Mouse (Mus musculus): ENCODE measurements around the gene Gm20721. TPM values are rescaled to one million over a fixed set of nuclear protein-coding genes. Genes with fewer than 3 reads are reported as not detected.

The Gm20721 gene
- total RNA-seq (2014; fragmentation: Nextera tagmentation) (not detected in 2 replicates), total RNA-seq (2017) (8.6 and 9.0 TPM in 2 replicates), polyA plus RNA-seq (2012) (0.99 and 1.3 TPM in 2 replicates)

DNA sequence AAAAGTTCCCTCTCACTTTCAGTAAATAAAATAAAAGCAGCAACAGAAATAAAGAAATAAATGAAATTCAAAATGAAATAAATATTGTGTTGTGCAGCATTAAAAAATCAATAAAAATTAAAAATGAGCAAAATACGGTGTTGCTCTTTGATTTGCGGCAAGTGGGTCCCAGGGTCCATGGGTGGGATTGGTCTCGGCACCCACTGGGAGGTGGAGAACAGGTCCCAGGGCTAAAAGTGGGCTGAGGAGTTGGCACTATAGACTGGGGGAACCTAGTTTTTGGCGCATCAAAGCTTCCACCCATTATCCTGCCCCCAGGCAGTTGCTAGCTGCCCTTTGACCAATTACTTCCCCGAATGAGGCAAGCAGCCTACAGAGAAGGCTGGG lies at the start of gene Gm20721:
Gene Gm20721, minus strand, starts transcription at position 101 of the 387 bp plus-strand sequence.
- ATAC-seq (ENCODE audit: extremely low read depth, insufficient number of reproducible peaks, low FRiP score, poor library complexity, severe bottlenecking): no peak
- Histone ChIP-seq H3K27me3 (ENCODE audit: insufficient read depth, low read length) (0 out of 2 replicates have a peak, but pooled peaks cover 4% of the 10 kb centered on the region), H3K9me3 (replicated peaks) (no peaks in the 10 kb centered on the region), H3K4me1 (ENCODE audit: insufficient read depth, low read depth, low read length) (peaks cover 31% of the 10 kb centered on the region), H3K36me3 (replicated peaks) (peaks cover 58% of the 10 kb centered on the region), H3K4me3 (ENCODE audit: low read depth, low read length) (no peak within 1 kb of the TSS)
- TF ChIP-seq POLR2AphosphoS5 (IDR thresholded peaks at IDR 0.05; ENCODE audit: insufficient replicate concordance, low read depth, low read length): no peak
- no peak for TF ChIP-seq CTCF (IDR thresholded peaks at IDR 0.05; ENCODE audit: low read depth, low read length)
- no peak for TF ChIP-seq TAL1 (conservative IDR thresholded peaks at IDR 0.05; ENCODE audit: low read depth, low read length)
- no peak for TF ChIP-seq GATA1 (IDR thresholded peaks at IDR 0.05; ENCODE audit: borderline replicate concordance, low read length)
- TF ChIP-seq GATA2 (IDR thresholded peaks at IDR 0.05; ENCODE audit: borderline replicate concordance, low read depth, low read length): no peak
- DNase-seq (ENCODE audit: low spot score): no peak

DNA sequence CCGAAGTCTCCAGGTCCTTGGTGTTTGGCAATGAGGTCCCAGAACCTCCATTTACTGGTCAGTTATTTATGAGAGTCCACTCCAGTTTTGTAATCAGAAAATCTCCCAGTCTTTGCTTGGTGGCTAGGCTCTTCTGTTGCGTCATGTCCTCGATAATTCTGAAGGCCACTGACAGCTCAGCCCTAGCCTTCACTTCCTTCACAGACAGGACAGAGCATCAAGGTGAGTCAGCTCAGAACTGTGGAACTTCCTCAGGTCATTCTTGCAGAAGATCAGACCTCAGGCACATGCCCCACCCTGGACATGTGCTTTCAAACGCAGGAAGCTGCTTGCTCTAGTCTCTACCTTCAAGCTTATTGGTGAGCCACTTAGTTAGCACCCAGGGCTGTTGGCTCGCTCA lies 46.9 kb upstream of the Gm20721 start:
- DNase-seq (ENCODE audit: low spot score) (no peak), ATAC-seq (ENCODE audit: extremely low read depth, insufficient number of reproducible peaks, low FRiP score, poor library complexity, severe bottlenecking) (no peak)

DNA sequence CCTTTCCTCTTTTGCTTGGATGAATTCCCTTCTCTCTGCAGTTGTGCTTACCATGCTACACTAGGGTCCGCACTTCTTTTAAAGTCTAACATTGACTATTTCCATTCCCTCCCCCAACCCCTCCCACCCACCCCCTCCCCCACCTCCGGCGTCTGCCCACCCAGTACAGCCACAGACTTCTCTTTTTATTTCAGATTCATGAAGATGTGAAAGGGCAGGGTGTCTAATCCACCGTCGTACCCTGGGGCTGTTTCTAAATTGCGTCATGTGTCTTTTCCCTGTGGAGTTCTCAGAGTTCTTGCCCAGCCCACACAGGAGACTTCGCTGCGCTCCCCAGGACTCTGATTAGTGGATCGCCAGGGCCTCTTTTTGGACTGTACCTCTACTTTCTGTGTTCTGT lies 46.0 kb upstream of the Gm20721 start:
- peaks cover 8% of the 10 kb centered on the region; the same call in 1 of the 2 replicates for H3K27me3 ChIP-seq (ENCODE audit: insufficient read depth, low read length)
- H3K9me3 ChIP-seq (replicated peaks): no peaks in the 10 kb centered on the region
- ATAC-seq (ENCODE audit: extremely low read depth, insufficient number of reproducible peaks, low FRiP score, poor library complexity, severe bottlenecking): no peak
- H3K36me3 ChIP-seq (replicated peaks): no peaks in the 10 kb centered on the region
- no peak overlapping the region for H3K4me3 ChIP-seq (ENCODE audit: low read depth, low read length)
- no peak for TF ChIP-seq POLR2AphosphoS5 (IDR thresholded peaks at IDR 0.05; ENCODE audit: insufficient replicate concordance, low read depth, low read length)
- no peak for TF ChIP-seq TAL1 (conservative IDR thresholded peaks at IDR 0.05; ENCODE audit: low read depth, low read length)
- TF ChIP-seq GATA1 (IDR thresholded peaks at IDR 0.05; ENCODE audit: borderline replicate concordance, low read length): no peak
- TF ChIP-seq CTCF (IDR thresholded peaks at IDR 0.05; ENCODE audit: low read depth, low read length): no peak
- TF ChIP-seq GATA2 (IDR thresholded peaks at IDR 0.05; ENCODE audit: borderline replicate concordance, low read depth, low read length): no peak
- no peak for DNase-seq (ENCODE audit: low spot score)
- no peaks in the 10 kb centered on the region for H3K4me1 ChIP-seq (ENCODE audit: insufficient read depth, low read depth, low read length)

More for the DNA sequence above, 46.9 kb upstream of the Gm20721 start:
- Histone ChIP-seq H3K27me3 (ENCODE audit: insufficient read depth, low read length) (peaks cover 8% of the 10 kb centered on the region; the same call in 1 of the 2 replicates), H3K36me3 (replicated peaks) (no peaks in the 10 kb centered on the region), H3K9me3 (replicated peaks) (no peaks in the 10 kb centered on the region), H3K4me3 (ENCODE audit: low read depth, low read length) (no peak overlapping the region), H3K4me1 (ENCODE audit: insufficient read depth, low read depth, low read length) (no peaks in the 10 kb centered on the region)
- no peak for TF ChIP-seq GATA2 (IDR thresholded peaks at IDR 0.05; ENCODE audit: borderline replicate concordance, low read depth, low read length)
- no peak for TF ChIP-seq POLR2AphosphoS5 (IDR thresholded peaks at IDR 0.05; ENCODE audit: insufficient replicate concordance, low read depth, low read length)
- no peak for TF ChIP-seq GATA1 (IDR thresholded peaks at IDR 0.05; ENCODE audit: borderline replicate concordance, low read length)
- no peak for TF ChIP-seq TAL1 (conservative IDR thresholded peaks at IDR 0.05; ENCODE audit: low read depth, low read length)
- TF ChIP-seq CTCF (IDR thresholded peaks at IDR 0.05; ENCODE audit: low read depth, low read length): no peak

GRCm38 (mm10) chr2:174391936-174392335 lies 45.4 kb upstream of the Gm20721 start:
- DNase-seq (ENCODE audit: low spot score): no peak
- ATAC-seq (ENCODE audit: extremely low read depth, insufficient number of reproducible peaks, low FRiP score, poor library complexity, severe bottlenecking): no peak
- TF ChIP-seq TAL1 (conservative IDR thresholded peaks at IDR 0.05; ENCODE audit: low read depth, low read length): no peak
- TF ChIP-seq GATA1 (IDR thresholded peaks at IDR 0.05; ENCODE audit: borderline replicate concordance, low read length): no peak
- Histone ChIP-seq H3K36me3 (replicated peaks) (no peaks in the 10 kb centered on the region), H3K27me3 (ENCODE audit: insufficient read depth, low read length) (peaks cover 11% of the 10 kb centered on the region), H3K9me3 (replicated peaks) (no peaks in the 10 kb centered on the region), H3K4me1 (ENCODE audit: insufficient read depth, low read depth, low read length) (no peaks in the 10 kb centered on the region), H3K4me3 (ENCODE audit: low read depth, low read length) (no peak overlapping the region)

DNA sequence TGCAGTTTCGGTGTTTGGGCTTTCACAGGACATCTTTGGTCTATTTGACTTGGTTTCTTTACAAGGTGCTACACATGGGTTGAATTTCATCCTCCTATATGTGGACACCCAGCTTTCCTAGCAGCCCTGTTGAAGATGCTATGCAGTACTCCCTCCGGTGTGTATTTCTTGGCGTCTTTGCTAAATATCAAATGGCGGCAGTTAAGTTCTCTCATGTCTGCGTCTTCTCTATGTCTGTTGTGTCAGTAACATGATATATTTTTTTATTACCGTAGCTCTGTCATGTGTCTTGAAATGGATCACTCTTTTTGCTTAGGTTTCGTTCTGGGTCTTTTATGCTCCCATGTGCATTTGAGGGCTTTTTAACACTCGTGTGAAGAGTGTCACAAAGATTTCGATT lies 34.5 kb upstream of the Gm20721 start:
- TF ChIP-seq TAL1 (conservative IDR thresholded peaks at IDR 0.05; ENCODE audit: low read depth, low read length) (no peak), POLR2AphosphoS5 (IDR thresholded peaks at IDR 0.05; ENCODE audit: insufficient replicate concordance, low read depth, low read length) (no peak), CTCF (IDR thresholded peaks at IDR 0.05; ENCODE audit: low read depth, low read length) (no peak), GATA2 (IDR thresholded peaks at IDR 0.05; ENCODE audit: borderline replicate concordance, low read depth, low read length) (no peak), GATA1 (IDR thresholded peaks at IDR 0.05; ENCODE audit: borderline replicate concordance, low read length) (no peak)
- DNase-seq (ENCODE audit: low spot score) (no peak), ATAC-seq (ENCODE audit: extremely low read depth, insufficient number of reproducible peaks, low FRiP score, poor library complexity, severe bottlenecking) (no peak)
- H3K27me3 ChIP-seq (ENCODE audit: insufficient read depth, low read length): no peaks in the 10 kb centered on the region
- no peaks in the 10 kb centered on the region for H3K9me3 ChIP-seq (replicated peaks)
- no peaks in the 10 kb centered on the region for H3K36me3 ChIP-seq (replicated peaks)
- H3K4me3 ChIP-seq (ENCODE audit: low read depth, low read length): no peak overlapping the region
- no peaks in the 10 kb centered on the region for H3K4me1 ChIP-seq (ENCODE audit: insufficient read depth, low read depth, low read length)

GRCm38 (mm10) chr2:174366571-174366970 lies 20.1 kb upstream of the Gm20721 start:
- H3K4me1 ChIP-seq (ENCODE audit: insufficient read depth, low read depth, low read length): no peaks in the 10 kb centered on the region
- no peak for DNase-seq (ENCODE audit: low spot score)
- no peaks in the 10 kb centered on the region for H3K27me3 ChIP-seq (ENCODE audit: insufficient read depth, low read length)
- no peak for TF ChIP-seq TAL1 (conservative IDR thresholded peaks at IDR 0.05; ENCODE audit: low read depth, low read length)
- no peak for TF ChIP-seq POLR2AphosphoS5 (IDR thresholded peaks at IDR 0.05; ENCODE audit: insufficient replicate concordance, low read depth, low read length)
- no peak for TF ChIP-seq GATA2 (IDR thresholded peaks at IDR 0.05; ENCODE audit: borderline replicate concordance, low read depth, low read length)
- no peak for TF ChIP-seq CTCF (IDR thresholded peaks at IDR 0.05; ENCODE audit: low read depth, low read length)
- TF ChIP-seq GATA1 (IDR thresholded peaks at IDR 0.05; ENCODE audit: borderline replicate concordance, low read length): no peak
- ATAC-seq (ENCODE audit: extremely low read depth, insufficient number of reproducible peaks, low FRiP score, poor library complexity, severe bottlenecking): no peak
- no peaks in the 10 kb centered on the region for H3K36me3 ChIP-seq (replicated peaks)
- no peaks in the 10 kb centered on the region for H3K9me3 ChIP-seq (replicated peaks)
- H3K4me3 ChIP-seq (ENCODE audit: low read depth, low read length): no peak overlapping the region
